Mouse (Mus musculus): ENCODE measurements around the gene Gigyf1. TPM values are rescaled to one million over a fixed set of nuclear protein-coding genes. Genes with fewer than 3 reads are reported as not detected.

The Gigyf1 gene
- total RNA-seq, 2 experiments from 2014 or later, result 39.9 to 48.6 TPM

DNA sequence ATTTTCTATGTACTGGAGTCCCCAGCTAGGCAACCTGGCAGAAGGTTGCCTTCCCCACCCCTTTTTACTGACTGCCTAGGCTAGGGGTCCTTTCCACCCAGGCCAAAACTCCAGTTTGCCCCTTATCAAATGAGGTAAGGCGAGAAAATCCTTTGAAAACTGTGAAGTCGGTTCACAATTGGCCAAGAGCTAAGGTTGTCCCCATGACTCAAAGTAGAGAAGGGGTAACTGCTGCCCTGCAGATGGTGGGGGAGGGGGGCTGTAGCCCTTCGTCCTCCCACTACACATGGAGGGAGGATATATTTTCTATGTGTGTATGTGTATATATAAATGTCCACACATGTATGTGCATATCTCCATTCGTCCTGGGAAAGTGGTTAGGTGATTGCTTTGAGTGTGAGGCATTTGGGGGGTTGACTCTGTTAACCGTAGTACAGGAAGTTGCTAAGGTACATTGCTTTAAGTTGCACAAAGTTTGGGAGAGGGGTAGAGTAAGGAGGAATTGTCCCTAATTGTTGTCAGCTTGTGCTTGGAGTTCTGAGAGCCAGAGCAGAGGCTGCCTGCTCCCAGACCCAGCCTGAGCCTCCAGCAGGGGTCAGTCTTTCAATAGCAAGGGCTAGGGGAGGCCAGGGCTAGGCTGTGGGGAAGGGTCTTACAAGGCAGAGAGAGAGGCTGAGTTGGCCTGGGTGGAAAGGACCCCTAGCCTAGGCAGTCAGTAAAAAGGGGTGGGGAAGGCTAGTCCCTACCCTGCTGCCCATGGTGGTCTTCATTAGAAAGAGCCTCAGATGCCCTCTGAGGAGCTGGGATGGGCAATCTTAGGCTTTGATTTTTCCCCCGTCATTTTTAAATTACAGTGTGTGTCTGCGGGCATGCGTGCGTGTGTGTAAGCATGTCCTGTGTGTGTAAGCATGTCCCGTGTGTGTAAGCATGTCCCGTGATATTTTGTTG, 5.2 kb upstream of the Gigyf1 start:
- intact Hi-C loops (cut with DNase I), result loop anchor here (5.0 kb wide), 2 partner anchors 69 to 134 kb away; partner anchors contain the start of gene Irs3
- no peak for DNase-seq (ENCODE audit: low spot score in 2 of 2)

DNA sequence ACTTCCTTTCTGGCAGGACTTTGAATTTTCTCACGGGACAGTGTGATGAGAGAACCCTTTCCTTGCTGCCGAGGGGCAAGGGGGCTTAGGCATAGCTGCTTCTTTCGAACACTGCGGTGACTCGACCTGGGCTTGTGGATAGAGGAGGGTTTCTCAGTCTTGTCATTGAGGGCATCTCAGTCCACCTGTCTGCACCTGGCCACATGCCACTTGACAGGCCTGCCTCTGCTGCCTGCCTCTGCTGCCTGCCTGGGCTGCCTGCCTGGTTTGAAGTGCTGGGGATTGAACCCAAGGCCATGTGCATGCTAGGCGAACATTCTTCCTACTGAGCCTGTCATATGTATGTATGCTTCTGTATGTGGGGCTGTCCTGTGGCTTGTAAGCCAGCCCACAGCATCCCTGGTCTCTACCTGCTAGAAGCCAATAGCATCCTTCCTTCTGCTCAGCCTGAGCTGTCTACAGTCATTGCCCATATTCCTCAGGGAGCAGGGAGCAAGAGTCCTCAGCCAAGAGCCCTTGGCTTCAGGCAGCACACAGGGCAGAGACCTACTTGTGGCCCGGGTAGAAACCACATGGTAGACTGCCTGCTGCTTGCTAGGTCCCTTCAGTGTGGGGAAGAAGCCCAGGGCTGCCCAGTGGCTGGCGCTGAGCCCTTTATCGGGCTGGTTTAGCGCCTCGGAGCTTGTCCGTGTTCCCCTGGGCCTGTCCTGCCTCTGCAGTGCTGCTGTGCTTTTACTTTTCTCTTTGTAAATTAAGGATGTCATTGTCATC, 4.2 kb upstream of the Gigyf1 start:
- intact Hi-C loops (cut with DNase I), result loop anchor here (5.0 kb wide), 2 partner anchors 68 to 133 kb away; partner anchors contain the start of gene Irs3
- no peak for DNase-seq (ENCODE audit: low spot score in 2 of 2)

DNA sequence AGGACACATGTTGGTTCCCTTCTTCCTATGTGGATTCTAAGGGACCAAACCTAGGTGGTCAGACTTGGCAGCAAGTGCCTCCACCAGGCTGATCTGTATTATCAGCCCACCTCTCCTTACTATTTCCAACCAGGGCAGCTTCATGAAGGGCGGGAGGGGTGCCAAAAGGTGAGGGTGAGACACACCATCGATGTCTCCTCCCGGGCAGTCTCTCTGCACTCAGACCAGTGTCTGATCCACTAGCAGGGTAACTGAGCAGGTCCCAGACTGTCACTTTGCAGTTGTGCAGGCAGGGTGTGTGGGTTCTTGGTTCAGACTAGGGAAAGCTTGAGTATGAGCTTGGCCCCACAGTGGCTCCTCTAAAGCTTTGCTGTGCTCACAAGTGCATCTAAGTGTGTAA, 3.5 kb upstream of the Gigyf1 start:
- DNase-seq (ENCODE audit: low spot score in 2 of 2), result no peak
- intact Hi-C loops (cut with DNase I), result loop anchor here (5.0 kb wide), 2 partner anchors 67 to 132 kb away; partner anchors contain the start of gene Irs3

DNA sequence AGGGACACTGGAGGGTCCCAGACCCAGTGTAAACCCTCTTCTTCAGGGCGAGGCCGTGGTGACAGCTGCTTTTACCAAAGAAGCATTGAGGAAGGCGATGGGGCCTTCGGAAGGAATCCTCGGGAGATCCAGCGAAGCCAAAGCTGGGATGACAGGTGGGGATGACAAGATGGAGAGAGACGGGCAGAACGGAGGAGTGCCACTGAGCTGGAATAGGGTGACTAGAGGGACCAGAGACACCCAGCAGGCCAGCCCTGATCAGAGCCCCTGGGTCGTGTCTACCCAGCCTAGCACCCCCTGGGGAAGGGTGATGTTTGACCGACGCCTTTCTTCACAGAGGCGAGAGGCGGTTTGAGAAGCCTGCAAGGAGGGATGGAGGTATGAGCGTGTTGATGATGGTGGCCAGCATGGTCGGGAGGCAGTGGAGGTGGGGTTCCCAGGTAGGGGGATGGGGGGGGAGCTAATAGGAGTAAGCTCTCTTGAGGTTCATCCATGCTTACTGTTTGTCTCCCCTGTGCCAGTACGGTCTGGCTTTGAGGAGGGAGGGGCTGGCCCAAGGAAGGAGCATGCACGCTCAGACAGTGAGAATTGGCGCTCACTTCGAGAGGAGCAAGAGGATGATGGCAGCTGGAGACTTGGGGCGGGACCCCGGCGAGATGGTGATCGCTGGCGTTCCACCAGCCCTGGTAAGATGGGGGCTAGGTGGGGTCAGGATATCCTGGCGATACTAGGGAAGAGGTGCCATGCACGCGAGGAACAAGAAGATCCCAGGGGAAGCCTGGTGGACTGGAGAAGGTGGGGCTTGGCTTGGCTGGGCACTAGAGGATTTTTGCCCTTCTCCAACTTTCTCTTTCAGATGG, 1.6 kb downstream of the Gigyf1 start:
- no peak for DNase-seq (ENCODE audit: low spot score in 2 of 2)
- intact Hi-C loops (cut with DNase I), result no loop called here

DNA sequence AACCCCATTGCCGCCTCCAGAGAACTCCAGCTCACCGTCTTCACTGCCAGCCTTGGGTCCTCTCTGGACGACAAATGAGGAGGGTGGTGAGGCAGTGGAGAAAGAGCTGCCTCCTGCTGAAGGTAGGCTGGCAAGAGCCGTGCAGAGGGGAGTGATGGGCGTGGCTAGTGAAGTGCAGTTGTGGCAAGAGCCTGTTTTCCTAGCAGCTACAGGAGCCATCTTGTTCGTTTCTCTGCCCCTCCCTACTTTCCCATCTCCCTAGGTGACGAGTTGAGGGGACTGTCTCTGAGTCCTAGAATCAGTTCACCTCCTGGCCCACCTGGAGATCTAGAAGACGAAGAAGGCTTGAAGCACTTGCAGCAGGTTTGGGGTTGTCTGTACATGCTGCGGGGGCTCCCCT, 3.5 kb downstream of the Gigyf1 start:
- intact Hi-C loops (cut with DNase I), result no loop called here

DNA sequence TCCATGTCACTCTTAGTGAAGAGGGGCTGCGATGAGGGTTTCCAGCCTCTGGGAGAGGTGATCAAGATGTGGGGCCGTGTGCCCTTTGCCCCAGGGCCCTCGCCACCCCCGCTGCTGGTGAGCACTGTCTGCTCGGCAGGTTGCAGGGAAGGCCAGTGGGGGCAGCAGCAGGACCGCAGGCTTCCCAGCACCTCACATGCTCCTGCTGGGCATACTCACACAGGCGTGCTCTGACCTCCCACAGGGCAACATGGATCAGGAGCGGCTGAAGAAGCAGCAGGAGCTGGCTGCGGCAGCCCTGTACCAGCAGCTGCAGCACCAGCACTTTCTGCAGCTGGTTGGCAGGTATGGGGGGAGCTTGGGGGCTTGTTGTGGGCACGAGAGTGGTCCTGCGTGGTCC, 4.4 kb downstream of the Gigyf1 start:
- intact Hi-C loops (cut with DNase I), result no loop called here
- DNase-seq (ENCODE audit: low spot score in 2 of 2), result no peak

More for the DNA sequence above, 3.5 kb downstream of the Gigyf1 start:
- no peak for DNase-seq (ENCODE audit: low spot score in 2 of 2)

DNA sequence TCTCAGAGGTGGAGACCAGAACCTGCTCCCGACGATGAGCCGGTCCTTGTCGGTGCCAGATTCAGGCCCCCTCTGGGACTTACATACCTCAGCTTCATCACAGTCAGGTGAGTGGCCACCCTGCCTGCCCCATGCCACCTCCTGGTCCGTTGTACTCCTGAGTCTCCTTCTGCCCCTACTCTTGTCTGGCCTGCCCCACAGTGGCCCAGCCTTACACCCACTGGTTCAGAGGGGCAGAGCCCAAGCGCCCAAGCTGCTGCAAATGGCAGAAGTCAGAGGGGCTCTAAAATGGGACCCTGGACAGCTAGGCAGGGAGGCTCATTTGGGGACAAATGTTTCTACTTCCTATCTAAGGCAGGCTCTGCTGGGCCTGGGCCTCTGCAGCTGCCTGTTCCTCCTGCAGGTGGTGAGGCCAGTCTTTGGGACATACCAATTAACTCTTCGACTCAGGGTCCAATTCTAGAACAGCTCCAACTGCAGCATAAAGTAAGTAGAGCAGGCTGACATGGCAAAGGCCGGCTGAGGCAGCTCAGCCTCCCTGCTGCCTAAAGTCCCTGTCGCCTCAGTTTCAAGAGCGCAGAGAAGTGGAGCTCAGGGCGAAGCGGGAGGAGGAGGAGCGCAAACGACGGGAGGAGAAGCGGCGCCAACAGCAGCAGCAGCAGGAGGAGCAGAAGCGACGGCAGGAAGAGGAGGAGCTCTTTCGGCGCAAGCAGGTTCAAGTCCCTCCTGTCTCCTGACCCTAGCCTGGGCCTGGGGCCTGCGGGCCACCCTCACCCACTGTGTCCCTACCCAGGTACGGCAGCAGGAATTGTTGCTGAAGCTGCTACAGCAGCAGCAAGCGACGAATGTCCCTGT, 5.3 kb downstream of the Gigyf1 start:
- intact Hi-C loops (cut with DNase I), result no loop called here
- no peak for DNase-seq (ENCODE audit: low spot score in 2 of 2)

DNA sequence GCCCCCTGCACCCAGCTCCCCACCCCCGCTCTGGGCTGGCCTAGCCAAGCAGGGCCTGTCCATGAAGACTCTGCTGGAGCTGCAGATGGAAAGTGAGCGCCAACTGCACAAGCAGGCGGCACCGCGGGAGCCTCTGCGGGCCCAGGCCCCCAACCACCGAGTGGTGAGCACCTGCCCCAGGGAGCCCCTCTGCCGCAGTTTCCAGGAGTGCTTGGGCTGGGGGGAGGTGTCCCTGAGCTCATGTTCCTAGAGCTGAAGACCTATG, 5.8 kb downstream of the Gigyf1 start:
- no peak for DNase-seq (ENCODE audit: low spot score in 2 of 2)
- intact Hi-C loops (cut with DNase I), result no loop called here

DNA sequence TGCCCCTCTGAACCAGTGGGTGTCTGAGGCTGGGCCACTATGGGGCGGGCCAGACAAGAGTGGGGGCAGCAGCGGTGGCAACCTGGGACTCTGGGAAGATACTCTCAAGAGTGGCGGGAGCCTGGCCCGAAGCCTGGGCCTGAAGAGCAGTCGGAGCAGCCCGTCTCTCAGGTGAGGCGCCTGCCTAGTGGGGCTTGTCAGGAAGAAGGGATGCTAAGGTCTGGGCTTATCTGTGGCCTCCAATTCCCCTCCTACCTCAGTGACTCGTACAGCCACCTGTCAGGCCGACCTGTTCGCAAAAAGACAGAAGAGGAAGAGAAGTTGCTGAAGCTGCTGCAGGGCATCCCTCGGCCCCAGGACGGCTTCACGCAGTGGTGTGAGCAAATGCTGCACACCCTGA, 6.3 kb downstream of the Gigyf1 start:
- intact Hi-C loops (cut with DNase I), result no loop called here
- DNase-seq (ENCODE audit: low spot score in 2 of 2), result no peak

DNA sequence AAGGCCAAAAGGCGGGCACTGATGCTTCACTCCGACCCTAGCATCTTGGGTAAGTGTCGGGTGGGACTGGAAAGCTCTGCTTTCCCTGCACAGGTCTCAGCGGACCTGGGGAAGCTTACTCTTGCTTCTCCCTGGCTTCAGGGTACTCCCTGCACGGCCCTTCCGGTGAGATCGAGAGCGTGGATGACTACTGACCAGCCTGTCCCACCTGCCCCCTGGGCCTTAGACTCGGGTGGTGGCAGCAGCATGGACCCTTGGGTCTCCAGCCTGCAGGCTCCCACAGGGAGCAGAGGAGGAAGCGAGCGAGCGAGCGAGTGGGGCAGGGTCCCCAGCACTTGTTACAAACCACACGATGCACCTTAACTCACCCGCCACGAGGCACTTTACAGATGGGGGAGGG, 7.2 kb downstream of the Gigyf1 start:
- DNase-seq (ENCODE audit: low spot score in 2 of 2), result no peak
- intact Hi-C loops (cut with DNase I), result no loop called here

DNA sequence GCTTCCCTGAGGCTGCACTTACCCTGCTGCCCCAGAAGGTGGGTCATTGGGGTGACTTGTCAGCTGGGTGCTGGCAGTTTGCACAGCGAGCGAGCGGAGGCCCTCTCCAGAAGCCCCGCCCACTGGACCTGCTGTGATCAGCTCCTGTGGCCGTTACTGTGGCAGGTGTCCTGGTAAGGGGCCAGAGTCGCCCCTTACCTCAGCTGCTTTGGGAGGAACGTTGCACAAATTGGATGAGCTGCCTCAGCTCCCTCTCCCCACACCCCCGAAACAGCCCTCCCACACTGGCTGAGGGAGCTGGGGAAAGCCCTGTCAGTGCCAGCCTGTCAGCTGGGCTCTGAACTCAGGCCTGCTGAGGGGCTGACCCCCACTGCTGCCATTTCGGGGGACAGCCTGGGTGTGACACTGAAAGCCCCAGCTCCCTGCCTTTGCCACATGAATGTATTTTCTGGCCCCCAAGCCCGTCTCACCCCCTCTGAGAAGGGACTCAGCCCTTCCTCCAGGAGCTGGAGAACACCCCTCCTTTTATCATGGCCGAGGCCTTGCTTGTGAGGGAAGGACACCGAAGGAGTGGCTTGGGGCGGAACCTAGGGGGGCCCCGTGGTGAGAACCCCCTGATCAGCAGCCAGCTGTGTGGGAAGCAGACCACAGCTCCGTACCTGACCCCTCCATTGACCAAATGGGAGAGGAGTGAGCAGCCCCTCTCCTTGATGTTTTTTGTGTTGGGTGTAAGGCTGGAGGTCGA, 8.0 kb downstream of the Gigyf1 start:
- peak in 1 of 2 experiments; percentile 62 for DNase-seq (ENCODE audit: low spot score in 2 of 2)
- intact Hi-C loops (cut with DNase I), result no loop called here

DNA sequence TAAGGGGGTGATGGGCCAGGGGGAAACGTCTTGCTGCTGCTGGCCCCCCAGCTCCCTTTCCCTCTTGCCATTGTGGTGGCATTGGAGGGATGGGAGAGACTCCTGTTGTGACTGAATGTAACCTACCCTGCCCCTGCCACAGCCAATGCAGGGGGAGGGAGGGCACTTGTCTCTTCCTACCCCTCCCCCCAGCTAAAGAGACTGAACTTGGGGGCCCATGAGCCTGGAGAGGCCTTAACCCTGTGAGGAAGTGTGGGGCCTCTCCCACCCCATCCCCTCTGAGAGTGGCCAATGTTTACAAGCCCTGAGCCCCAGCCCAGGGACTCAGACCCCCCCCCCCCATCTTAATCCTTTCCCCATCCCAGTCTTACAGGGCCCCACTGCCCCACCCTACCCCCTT, 9.1 kb downstream of the Gigyf1 start:
- no peak for DNase-seq (ENCODE audit: low spot score in 2 of 2)
- intact Hi-C loops (cut with DNase I), result no loop called here

DNA sequence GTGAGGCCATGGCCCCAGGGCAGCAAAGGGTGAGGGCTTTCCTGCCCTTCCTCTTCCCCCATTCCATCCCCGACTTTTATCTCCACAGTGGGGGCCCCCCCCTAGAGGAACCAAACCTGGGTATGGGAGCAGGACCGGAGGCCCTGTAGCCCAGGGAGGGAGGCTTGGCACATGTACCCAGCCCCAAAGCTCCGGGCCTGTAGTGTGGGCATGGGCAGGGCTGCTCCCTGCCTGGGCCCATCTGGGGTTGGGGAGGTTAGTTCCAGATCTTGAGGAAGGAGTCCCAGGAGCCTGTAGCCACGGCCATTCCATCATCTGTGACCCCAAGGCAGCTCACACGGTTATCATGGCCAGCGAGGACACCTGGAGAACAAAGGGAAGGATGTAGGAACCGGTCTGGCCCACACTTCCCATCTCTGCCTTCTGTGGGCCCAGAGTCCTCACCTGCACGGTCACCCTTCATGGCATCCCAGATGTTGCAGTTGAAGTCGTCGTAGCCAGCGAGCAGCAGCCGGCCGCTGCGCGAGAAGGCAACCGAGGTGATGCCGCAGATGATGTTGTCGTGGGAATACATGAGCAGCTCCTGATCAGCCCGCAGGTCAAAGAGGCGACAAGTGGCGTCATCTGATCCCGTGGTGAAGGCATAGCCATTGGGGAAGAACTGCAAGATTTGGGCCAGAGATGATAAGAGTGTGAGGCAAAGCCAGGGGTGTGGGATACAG, 10.1 kb downstream of the Gigyf1 start:
- DNase-seq (ENCODE audit: low spot score in 2 of 2), result no peak
- intact Hi-C loops (cut with DNase I), result no loop called here

DNA sequence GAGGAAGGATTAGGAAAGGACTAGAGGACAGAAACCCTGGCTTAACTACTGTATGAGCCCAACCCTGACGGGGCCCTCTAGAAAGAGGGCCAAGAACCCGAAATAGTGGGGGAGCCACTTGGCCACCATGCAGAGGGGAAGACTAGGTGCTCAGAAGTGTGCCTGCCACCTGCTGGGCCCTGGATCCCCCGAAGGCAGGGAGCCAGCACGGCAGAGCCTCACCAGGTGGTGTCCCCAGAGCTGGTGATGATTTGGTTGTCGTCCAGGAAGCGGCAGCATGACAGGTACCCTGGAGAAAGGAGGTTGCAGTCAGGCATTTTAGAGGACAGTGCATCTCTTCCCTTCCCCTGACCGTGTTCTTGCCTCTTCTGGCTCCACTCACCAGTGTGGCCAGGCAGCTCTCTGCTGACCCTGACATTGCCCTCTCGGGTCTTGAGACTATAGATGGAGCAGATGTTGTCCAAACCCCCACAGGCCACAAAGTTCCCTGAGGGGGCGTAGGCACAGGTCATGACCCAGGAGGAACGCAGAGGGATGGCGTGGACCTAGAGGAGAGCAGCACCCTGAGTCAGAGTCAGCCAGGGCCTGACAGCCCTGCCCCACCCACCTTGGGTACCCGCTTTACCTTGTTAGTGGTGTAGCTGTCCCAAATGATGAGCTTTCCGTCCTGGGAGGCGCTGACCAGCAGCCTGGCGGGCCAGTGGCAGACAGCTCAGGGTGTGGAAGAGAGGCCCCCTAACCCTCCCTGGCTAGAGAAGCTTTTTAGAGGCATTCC, 11.1 kb downstream of the Gigyf1 start:
- DNase-seq (ENCODE audit: low spot score in 2 of 2), result no peak
- intact Hi-C loops (cut with DNase I), result no loop called here

DNA sequence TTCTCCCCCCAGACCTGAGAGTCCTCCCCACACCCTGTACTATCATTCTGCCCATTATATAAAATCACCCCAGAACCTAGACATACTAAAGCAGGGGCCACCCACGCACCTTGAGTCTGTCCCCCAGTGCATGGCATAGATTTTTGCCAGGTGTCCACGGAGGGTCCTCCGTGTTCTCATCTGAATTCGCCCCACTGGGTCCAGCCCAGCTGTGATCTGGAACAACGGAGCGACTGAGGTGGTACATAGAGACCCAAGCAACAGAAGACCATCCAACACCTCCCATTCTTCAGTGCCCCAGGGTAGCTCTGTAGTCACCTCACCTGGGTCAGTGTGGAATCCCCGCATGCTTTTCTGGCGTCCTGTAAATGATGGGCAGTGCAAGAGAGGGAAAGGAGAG, 11.7 kb downstream of the Gigyf1 start:
- intact Hi-C loops (cut with DNase I), result loop anchor here (5.0 to 10.0 kb wide), 2 partner anchors 227 to 495 kb away; no protein-coding TSS in a partner anchor
- peak in 1 of 2 experiments; percentile 33 for DNase-seq (ENCODE audit: low spot score in 2 of 2)

DNA sequence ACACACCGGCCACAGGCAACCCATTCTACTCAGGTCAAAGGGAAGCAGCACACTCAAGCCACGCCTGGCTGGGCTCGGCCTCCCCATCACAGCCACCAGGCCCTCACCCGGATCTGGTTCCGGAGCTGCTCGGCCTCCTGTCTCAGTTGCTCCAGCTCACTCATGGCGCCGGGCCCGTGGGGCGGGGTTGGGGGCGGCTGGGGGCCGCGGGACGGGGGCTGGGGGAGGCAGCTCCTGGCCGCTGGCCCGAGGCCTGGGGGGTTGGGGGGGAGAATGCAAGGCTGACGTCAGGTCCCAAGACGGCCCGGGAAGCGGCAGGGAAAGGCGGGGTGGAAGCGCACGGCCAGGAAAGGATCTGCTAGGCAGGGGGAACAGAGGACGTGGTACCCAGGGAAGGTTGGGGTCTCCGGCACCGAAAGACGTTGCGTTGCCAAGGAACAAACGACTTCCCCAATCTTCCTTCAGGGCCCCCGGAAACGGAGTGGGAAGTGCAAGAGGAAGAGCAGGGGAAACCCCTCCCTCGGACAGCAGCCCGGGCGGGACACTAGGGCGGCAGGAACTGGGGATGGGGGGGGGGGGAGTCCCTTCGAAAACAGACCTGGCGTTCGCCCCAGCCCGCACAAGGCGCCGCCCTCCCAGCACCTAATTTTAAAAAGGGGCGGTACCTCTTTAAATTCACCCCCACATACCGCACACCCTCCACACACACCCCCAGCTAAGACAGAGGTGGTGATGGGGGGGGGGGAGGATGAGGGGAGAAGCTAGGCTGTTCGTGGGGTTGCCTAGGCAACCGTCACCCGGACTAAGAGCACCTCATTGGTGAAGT, 12.5 kb downstream of the Gigyf1 start:
- intact Hi-C loops (cut with DNase I), result loop anchor here (5.0 to 10.0 kb wide), 2 partner anchors 226 to 496 kb away; no protein-coding TSS in a partner anchor
- peak; percentile 83 to 89 for DNase-seq (ENCODE audit: low spot score in 2 of 2)

Measured in left cerebral cortex, postnatal 25 days (tissue).